Mouse (Mus musculus) hindbrain, embryonic 13.5 days (tissue): ENCODE measurements at regions not wholly inside any gene's neighbourhood (a gene's known extent, or its start where the extent isn't known, plus 50 kb on each side); places are given as distances from the start of the nearest gene placed in this dataset.

ENCODE experiments used
- ATAC-seq: fragments of 200-750 bp; cut with Nextera tagmentation; 2 replicates; pipeline ENCODE4 v1.8.0; 2017; ENCODE audit warnings: moderate TSS enrichment; ENCODE audit not compliant: low FRiP score
- H3K27ac ChIP-seq: fragments of 300-500 bp; sonication (generic); 2 replicates; pipeline ENCODE4 v1.5.1; 2015; ENCODE audit warnings: inconsistent platforms, mild to moderate bottlenecking, moderate library complexity
- H3K27me3 ChIP-seq: fragments of 300-500 bp; sonication (generic); 2 replicates; pipeline ENCODE4 v1.6.1; 2015; ENCODE audit warnings: mild to moderate bottlenecking, inconsistent platforms
- H3K36me3 ChIP-seq: fragments of 300-500 bp; sonication (generic); 2 replicates; pipeline ENCODE4 v1.6.1; 2015; ENCODE audit warnings: mild to moderate bottlenecking, inconsistent platforms
- H3K4me1 ChIP-seq: fragments of 300-500 bp; sonication (generic); replicated peaks from 2 replicates; pipeline ENCODE4 v1.6.1; 2015; ENCODE audit warnings: inconsistent platforms
- H3K4me2 ChIP-seq: fragments of 300-500 bp; sonication (generic); 2 replicates; pipeline ENCODE4 v1.6.1; 2015; ENCODE audit warnings: inconsistent platforms, mild to moderate bottlenecking, moderate library complexity
- H3K4me3 ChIP-seq: fragments of 300-500 bp; sonication (generic); 2 replicates; pipeline ENCODE4 v1.5.1; 2015; ENCODE audit warnings: mild to moderate bottlenecking, inconsistent platforms
- H3K9ac ChIP-seq: fragments of 300-500 bp; sonication (generic); 2 replicates; pipeline ENCODE4 v1.6.1; 2015; ENCODE audit warnings: mild to moderate bottlenecking, inconsistent platforms
- H3K9me3 ChIP-seq: fragments of 300-500 bp; sonication (generic); 2 replicates; pipeline ENCODE4 v1.6.1; 2016; ENCODE audit warnings: inconsistent platforms
- WGBS: fragments of 180-500 bp; shearing (Covaris S2); methylation state at CpG from one replicate; pipeline ENCODE4 v1.1.7; 2015; 5-methylcytosine and 5-hydroxymethylcytosine counted together

- Histone ChIP-seq H3K36me3 (no peaks in the 10 kb centered on the region), H3K9me3 (peaks cover 4% of the 10 kb centered on the region; the same call in 1 of the 2 replicates), H3K9ac (no peak overlapping the region), H3K27me3 (no peaks in the 10 kb centered on the region), H3K4me1 (peaks cover 12% of the 10 kb centered on the region), H3K27ac (peak overlapping the region; percentile 69; the same call in 1 of the 2 replicates), H3K4me2 (no peak overlapping the region), H3K4me3 (no peak overlapping the region)
- 16% methylated on average over 2 of the region's 2 CpGs for WGBS
- peak; percentile 66; the same call in 1 of the 2 replicates for ATAC-seq
Measured at GRCm38 (mm10) chr1:169139184-169139486, 392.1 kb downstream of the Nuf2 start.

- Histone ChIP-seq H3K4me2 (no peak overlapping the region), H3K27ac (peak overlapping the region; percentile 40; the same call in 1 of the 2 replicates), H3K4me1 (peaks cover 12% of the 10 kb centered on the region), H3K9ac (no peak overlapping the region), H3K4me3 (no peak overlapping the region), H3K9me3 (no peaks in the 10 kb centered on the region), H3K36me3 (no peaks in the 10 kb centered on the region), H3K27me3 (no peaks in the 10 kb centered on the region)
- ATAC-seq, result peak; percentile 49; the same call in 1 of the 2 replicates
- 42% methylated on average over 6 of the region's 6 CpGs for WGBS
Measured at GRCm38 (mm10) chr1:169138404-169139183, 392.7 kb downstream of the Nuf2 start.

GRCm38 (mm10) chr1:169135542-169135941 lies 395.7 kb downstream of the Nuf2 start:
- H3K4me3 ChIP-seq, result no peak overlapping the region
- H3K36me3 ChIP-seq, result no peaks in the 10 kb centered on the region
- no peak overlapping the region for H3K27ac ChIP-seq
- no peak overlapping the region for H3K9ac ChIP-seq
- no peaks in the 10 kb centered on the region for H3K9me3 ChIP-seq
- peaks cover 12% of the 10 kb centered on the region for H3K4me1 ChIP-seq
- ATAC-seq, result no peak
- H3K4me2 ChIP-seq, result no peak overlapping the region
- no peaks in the 10 kb centered on the region for H3K27me3 ChIP-seq

- Histone ChIP-seq H3K4me3 (no peak overlapping the region), H3K9ac (no peak overlapping the region), H3K4me1 (0 out of 2 replicates have a peak, but pooled peaks cover 4% of the 10 kb centered on the region), H3K27me3 (no peaks in the 10 kb centered on the region), H3K9me3 (no peaks in the 10 kb centered on the region), H3K36me3 (no peaks in the 10 kb centered on the region), H3K4me2 (no peak overlapping the region), H3K27ac (no peak overlapping the region)
- 50% methylated on average over 4 of the region's 4 CpGs for WGBS
- ATAC-seq, result no peak
Measured at GRCm38 (mm10) chr1:169103669-169104068, 427.6 kb downstream of the Nuf2 start.

- H3K4me1 ChIP-seq, result 0 out of 2 replicates have a peak, but pooled peaks cover 4% of the 10 kb centered on the region
- H3K4me2 ChIP-seq, result no peak overlapping the region
- no peak overlapping the region for H3K9ac ChIP-seq
- no peaks in the 10 kb centered on the region for H3K36me3 ChIP-seq
- no peak overlapping the region for H3K4me3 ChIP-seq
- no peaks in the 10 kb centered on the region for H3K9me3 ChIP-seq
- ATAC-seq, result no peak
- no peak overlapping the region for H3K27ac ChIP-seq
- H3K27me3 ChIP-seq, result no peaks in the 10 kb centered on the region
- WGBS, result 77% methylated on average over 2 of the region's 2 CpGs
Measured at GRCm38 (mm10) chr1:169103113-169103512, 428.2 kb downstream of the Nuf2 start.

- Histone ChIP-seq H3K4me3 (no peak overlapping the region), H3K9ac (no peak overlapping the region), H3K27me3 (no peaks in the 10 kb centered on the region), H3K4me1 (0 out of 2 replicates have a peak, but pooled peaks cover 4% of the 10 kb centered on the region), H3K9me3 (no peaks in the 10 kb centered on the region), H3K27ac (no peak overlapping the region), H3K4me2 (no peak overlapping the region), H3K36me3 (no peaks in the 10 kb centered on the region)
- WGBS, result 73% methylated on average over 5 of the region's 5 CpGs
- no peak for ATAC-seq
Measured at GRCm38 (mm10) chr1:169099221-169099620, 432.0 kb downstream of the Nuf2 start.

GRCm38 (mm10) chr1:169096737-169097136 lies 434.5 kb downstream of the Nuf2 start:
- no peak for ATAC-seq

GRCm38 (mm10) chr1:169093602-169094354 lies 437.5 kb downstream of the Nuf2 start:
- no peaks in the 10 kb centered on the region for H3K27me3 ChIP-seq
- WGBS, result 55% methylated on average over 3 of the region's 3 CpGs
- H3K4me3 ChIP-seq, result no peak overlapping the region
- no peaks in the 10 kb centered on the region for H3K9me3 ChIP-seq
- peak; percentile 87 for ATAC-seq
- H3K4me1 ChIP-seq, result 0 out of 2 replicates have a peak, but pooled peaks cover 4% of the 10 kb centered on the region
- H3K9ac ChIP-seq, result no peak overlapping the region
- H3K27ac ChIP-seq, result no peak overlapping the region
- H3K4me2 ChIP-seq, result no peak overlapping the region
- H3K36me3 ChIP-seq, result no peaks in the 10 kb centered on the region

More at GRCm38 (mm10) chr1:169096737-169097136, 434.5 kb downstream of the Nuf2 start:
- Histone ChIP-seq H3K9me3 (no peaks in the 10 kb centered on the region), H3K27ac (no peak overlapping the region), H3K4me1 (0 out of 2 replicates have a peak, but pooled peaks cover 4% of the 10 kb centered on the region), H3K9ac (no peak overlapping the region), H3K36me3 (no peaks in the 10 kb centered on the region), H3K27me3 (no peaks in the 10 kb centered on the region), H3K4me3 (no peak overlapping the region), H3K4me2 (no peak overlapping the region)
- 65% methylated on average over 5 of the region's 5 CpGs for WGBS

GRCm38 (mm10) chr1:169086032-169086431 lies 445.2 kb downstream of the Nuf2 start:
- Histone ChIP-seq H3K27ac (no peak overlapping the region), H3K9ac (no peak overlapping the region), H3K4me1 (no peaks in the 10 kb centered on the region), H3K36me3 (no peaks in the 10 kb centered on the region), H3K9me3 (no peaks in the 10 kb centered on the region), H3K4me2 (no peak overlapping the region), H3K4me3 (no peak overlapping the region), H3K27me3 (no peaks in the 10 kb centered on the region)
- WGBS, result 37% methylated on average over 3 of the region's 3 CpGs
- ATAC-seq, result no peak

- no peak overlapping the region for H3K4me2 ChIP-seq
- 96% methylated on average over 1 of the region's 1 CpGs for WGBS
- no peak overlapping the region for H3K4me3 ChIP-seq
- ATAC-seq, result no peak
- H3K36me3 ChIP-seq, result no peaks in the 10 kb centered on the region
- H3K4me1 ChIP-seq, result no peaks in the 10 kb centered on the region; the same call in 1 of the 2 replicates
- H3K9ac ChIP-seq, result no peak overlapping the region
- no peaks in the 10 kb centered on the region for H3K9me3 ChIP-seq
- no peaks in the 10 kb centered on the region for H3K27me3 ChIP-seq
- H3K27ac ChIP-seq, result no peak overlapping the region
Measured at GRCm38 (mm10) chr1:169080686-169081085, 450.6 kb downstream of the Nuf2 start.

GRCm38 (mm10) chr1:169077228-169077627 lies 454.0 kb downstream of the Nuf2 start:
- no peaks in the 10 kb centered on the region for H3K9me3 ChIP-seq
- H3K36me3 ChIP-seq, result no peaks in the 10 kb centered on the region
- H3K4me2 ChIP-seq, result no peak overlapping the region
- no peaks in the 10 kb centered on the region for H3K27me3 ChIP-seq
- no peak for ATAC-seq
- WGBS, result 98% methylated on average over 5 of the region's 5 CpGs
- no peak overlapping the region for H3K4me3 ChIP-seq
- H3K27ac ChIP-seq, result no peak overlapping the region
- no peak overlapping the region for H3K9ac ChIP-seq
- H3K4me1 ChIP-seq, result no peaks in the 10 kb centered on the region; the same call in 1 of the 2 replicates

GRCm38 (mm10) chr1:169076006-169076405 lies 455.3 kb downstream of the Nuf2 start:
- no peak overlapping the region for H3K4me3 ChIP-seq
- H3K9ac ChIP-seq, result no peak overlapping the region
- no peaks in the 10 kb centered on the region; the same call in 1 of the 2 replicates for H3K4me1 ChIP-seq
- no peak overlapping the region for H3K27ac ChIP-seq
- H3K9me3 ChIP-seq, result no peaks in the 10 kb centered on the region
- no peaks in the 10 kb centered on the region for H3K27me3 ChIP-seq
- H3K36me3 ChIP-seq, result no peaks in the 10 kb centered on the region
- 0 out of 2 replicates have a peak, but pooled peaks have one; percentile 24 for ATAC-seq
- H3K4me2 ChIP-seq, result no peak overlapping the region
- 50% methylated on average over 7 of the region's 7 CpGs for WGBS
